Mouse (Mus musculus) ES-E14 (cell line): ENCODE results near the gene Plgrkt.

Source experiments
- HCFC1 ChIP-seq: IDR thresholded peaks from 2 replicates; pipeline ENCODE4 v1.6.1; 2012; ENCODE audit warnings: low read length, inconsistent platforms, borderline replicate concordance; ENCODE audit not compliant: insufficient read depth
- MAFK ChIP-seq: IDR thresholded peaks from 2 replicates; pipeline ENCODE4 v1.6.1; 2014; ENCODE audit warnings: mild to moderate bottlenecking, low read depth, low read length, inconsistent platforms; ENCODE audit not compliant: insufficient read depth
- ZC3H11A ChIP-seq: IDR thresholded peaks from 2 replicates; pipeline ENCODE4 v1.6.1; 2012; ENCODE audit warnings: low read depth, mild to moderate bottlenecking, inconsistent platforms, low read length, borderline replicate concordance
- ZNF384 ChIP-seq: IDR thresholded peaks from 2 replicates; pipeline ENCODE4 v1.6.1; 2012; ENCODE audit warnings: low read depth, low read length, inconsistent platforms

- TF ChIP-seq ZC3H11A (no peak), HCFC1 (no peak), MAFK (no peak), ZNF384 (no peak)
These were observed 851 bp upstream of the Plgrkt start for GRCm38 (mm10) chr19:29368041-29368440.
